Mouse (Mus musculus) liver, embryonic 14.5 days (tissue): ENCODE measurements around the gene Net1. TPM values are rescaled to one million over a fixed set of nuclear protein-coding genes. Genes with fewer than 3 reads are reported as not detected.

Experiments
- ATAC-seq: fragments of 200-750 bp; cut with Nextera tagmentation; 2 replicates; pipeline ENCODE4 v1.8.0; 2017; ENCODE audit warnings: moderate number of reproducible peaks, mild to moderate bottlenecking, moderate library complexity; ENCODE audit not compliant: insufficient read depth
- DNase-seq, 3 experiments: peaks; one replicate each; pipeline ENCODE4 v3.0.0-alpha.2; 2012 to 2013; ENCODE audit warnings: low read depth in 3 of 3, low spot score in 3 of 3
- H3K27ac ChIP-seq: fragments of 300-500 bp; sonication (generic); 2 replicates; pipeline ENCODE4 v1.5.1; 2014; ENCODE audit warnings: moderate library complexity, mild to moderate bottlenecking, control low read depth, inconsistent platforms
- H3K27me3 ChIP-seq: fragments of 300-500 bp; sonication (generic); 2 replicates; pipeline ENCODE4 v1.6.1; 2014; ENCODE audit warnings: mild to moderate bottlenecking, low read length, moderate library complexity; ENCODE audit not compliant: control insufficient read depth, insufficient read depth
- H3K36me3 ChIP-seq: fragments of 300-500 bp; sonication (generic); replicated peaks from 2 replicates; pipeline ENCODE4 v1.6.1; 2014; ENCODE audit warnings: low read depth; ENCODE audit not compliant: control insufficient read depth, insufficient read depth
- H3K4me1 ChIP-seq, 2 experiments: fragments of 200-500 bp in 1 of 2; fragments of 300-500 bp in 1 of 2; sonication (generic) in 1 of 2; replicated peaks; 2 replicates each; pipeline ENCODE4 v1.6.1; 2012 to 2014; ENCODE audit warnings: antibody characterized with exemption in 1 of 2, inconsistent platforms in 1 of 2, low read length in 1 of 2; ENCODE audit not compliant: control insufficient read depth in 2 of 2, insufficient read depth in 2 of 2
- H3K4me2 ChIP-seq: fragments of 300-500 bp; sonication (generic); 2 replicates; pipeline ENCODE4 v1.6.1; 2014; ENCODE audit warnings: low read depth, mild to moderate bottlenecking, control low read depth, moderate library complexity
- H3K4me3 ChIP-seq, 2 experiments: fragments of 200-500 bp in 1 of 2; fragments of 300-500 bp in 1 of 2; sonication (generic) in 1 of 2; 2 replicates each; pipeline ENCODE4 v1.5.1; 2012 to 2014; ENCODE audit warnings: low read depth in 2 of 2, low read length in 2 of 2, mild to moderate bottlenecking in 2 of 2, control low read depth in 1 of 2, inconsistent platforms in 1 of 2, moderate library complexity in 1 of 2; ENCODE audit not compliant: insufficient read depth in 1 of 2
- H3K9ac ChIP-seq: fragments of 300-500 bp; sonication (generic); replicated peaks from 2 replicates; pipeline ENCODE4 v1.6.1; 2014; ENCODE audit warnings: mild to moderate bottlenecking, control low read depth, moderate library complexity
- H3K9me3 ChIP-seq: fragments of 300-500 bp; sonication (generic); 2 replicates; pipeline ENCODE4 v1.6.1; 2016; ENCODE audit warnings: low read length, mixed read lengths; ENCODE audit not compliant: control insufficient read depth
- CTCF ChIP-seq: IDR thresholded peaks from 2 replicates; pipeline ENCODE4 v1.5.1; 2016; ENCODE audit warnings: antibody characterized with exemption, low read depth, control low read depth
- EP300 ChIP-seq: IDR thresholded peaks from 2 replicates; pipeline ENCODE4 v1.6.1; 2016; ENCODE audit warnings: antibody characterized with exemption, low read depth
- WGBS: fragments of 180-500 bp; shearing (Covaris S2); extraction: QIAGEN DNeasy Blood & Tissue Kit; methylation state at CpG from one replicate; pipeline ENCODE4 v1.1.7; 2014; ENCODE audit not compliant: insufficient replicate concordance; 5-methylcytosine and 5-hydroxymethylcytosine counted together
- polyA plus RNA-seq, 2 experiments: library from polyadenylated mRNA; depleted of rRNA in 1 of 2; stranded (reverse) in 1 of 2; unstranded in 1 of 2; fragments of >200 nt; fragmentation: Nextera tagmentation in 1 of 2; extraction: Ambion mirVana in 1 of 2; gene quantifications; 2 replicates each; pipeline versions ENCODE4 v1.2.1 to v1.2.3; 2012 to 2014

The Net1 gene
- polyA plus RNA-seq (2012; rRNA removed) (19.1 and 23.5 TPM in 2 replicates), polyA plus RNA-seq (2014; fragmentation: Nextera tagmentation; extraction: Ambion mirVana) (39.4 and 42.9 TPM in 2 replicates)

DNA sequence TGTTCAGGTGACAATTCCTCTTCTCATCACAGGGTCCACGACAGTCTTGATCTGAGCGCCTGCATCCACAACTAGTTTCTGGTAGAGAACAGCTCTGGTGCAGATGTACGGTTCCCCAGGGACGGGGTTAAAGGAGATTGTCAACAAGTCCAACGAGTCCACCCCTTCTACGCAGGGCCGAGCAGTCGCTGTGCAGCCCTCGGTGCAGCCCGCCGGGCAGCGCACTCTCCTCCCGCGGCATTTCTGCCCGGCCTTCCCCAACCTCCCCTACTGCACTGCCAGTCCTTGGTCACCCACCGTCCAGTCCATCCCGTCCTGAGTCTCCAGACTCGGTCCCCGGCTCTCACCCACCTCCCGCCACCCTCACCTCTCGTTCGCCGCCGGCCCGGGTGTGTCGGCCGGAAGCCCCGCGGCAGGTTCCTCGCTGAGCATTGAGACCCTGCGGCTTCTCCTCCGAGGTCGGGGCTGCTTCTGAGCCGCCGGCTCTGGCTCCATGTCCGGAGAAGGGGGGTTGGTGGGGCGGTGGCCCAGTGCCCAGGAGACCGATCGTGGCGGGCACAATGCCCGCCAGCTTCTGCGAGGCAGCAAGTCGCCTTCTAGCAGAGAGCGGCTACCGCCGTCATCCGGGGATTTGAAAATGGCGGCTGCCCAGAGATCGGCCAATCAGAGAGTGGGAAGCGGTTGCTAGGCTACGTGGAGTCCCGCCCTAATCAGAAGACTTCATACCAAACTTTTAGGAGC, at the start of gene Net1, which contains the start of gene Tubal3:
Gene Net1 (minus strand): TSS at position 650 of the 741 bp plus-strand sequence.
Gene Tubal3 (plus strand): TSS at position 704 of the 741 bp plus-strand sequence.
- peak within 1 kb of the TSS; percentile 92 for H3K9ac ChIP-seq
- no peak for TF ChIP-seq CTCF
- TF ChIP-seq EP300 = no peak
- peak; percentile 95 for ATAC-seq
- H3K4me2 ChIP-seq = peak within 1 kb of the TSS; percentile 90
- under 1% methylated on average over 52 of the region's 52 CpGs for WGBS
- no peaks in the 10 kb centered on the region for H3K9me3 ChIP-seq
- peaks cover 8 to 9% of the 10 kb centered on the region in 2 experiments for H3K4me1 ChIP-seq
- peak within 1 kb of the TSS; percentile 83 to 86 for H3K4me3 ChIP-seq
- peaks cover under 1% of the 10 kb centered on the region for H3K36me3 ChIP-seq
- peak within 1 kb of the TSS; percentile 43 for H3K27ac ChIP-seq
- H3K27me3 ChIP-seq = no peaks in the 10 kb centered on the region
- peak; percentile 78 to 86 (median 80) for DNase-seq

DNA sequence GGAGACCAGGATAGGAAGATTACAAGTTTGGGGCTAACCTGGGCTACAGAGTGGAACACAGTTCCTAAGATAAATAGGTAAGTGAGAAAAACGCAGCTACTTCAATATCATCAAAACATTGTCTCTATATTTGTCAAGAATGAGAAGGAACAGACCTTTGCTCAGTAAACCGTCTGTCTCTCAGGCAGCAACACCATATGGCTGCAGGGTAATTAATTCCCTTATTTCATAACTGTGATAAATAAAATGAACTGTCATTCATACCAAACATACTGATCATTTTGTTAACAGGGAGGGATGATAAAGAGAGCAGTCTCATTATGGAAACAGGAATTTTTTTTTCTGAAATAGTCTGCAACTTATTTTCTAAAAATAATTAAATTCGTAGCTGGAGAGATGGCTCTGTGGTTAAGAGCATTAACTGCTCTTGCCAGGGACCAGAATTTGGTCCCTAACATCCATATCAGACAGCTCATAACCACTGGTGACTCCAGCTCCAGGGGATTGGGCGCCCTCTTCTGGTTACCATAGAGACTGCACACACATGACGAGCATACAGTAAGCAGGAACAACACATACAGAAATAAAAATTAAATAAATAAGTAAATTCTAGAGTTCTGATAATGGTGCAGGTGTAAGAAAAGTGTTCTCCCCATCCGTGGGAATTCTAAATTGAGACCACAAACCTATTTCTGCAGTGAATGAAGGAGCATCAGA, 33.3 kb upstream of the Net1 start:
- ATAC-seq = no peak
- Histone ChIP-seq H3K9me3 (no peaks in the 10 kb centered on the region), H3K27me3 (no peaks in the 10 kb centered on the region), H3K4me1 (no peaks in the 10 kb centered on the region), H3K27ac (no peak overlapping the region), H3K4me3 (no peak overlapping the region), H3K36me3 (no peaks in the 10 kb centered on the region), H3K4me2 (no peak overlapping the region), H3K9ac (no peak overlapping the region)
- 56% methylated on average over 6 of the region's 6 CpGs for WGBS
- DNase-seq = no peak
- TF ChIP-seq EP300 (no peak), CTCF (peak; percentile 51)

DNA sequence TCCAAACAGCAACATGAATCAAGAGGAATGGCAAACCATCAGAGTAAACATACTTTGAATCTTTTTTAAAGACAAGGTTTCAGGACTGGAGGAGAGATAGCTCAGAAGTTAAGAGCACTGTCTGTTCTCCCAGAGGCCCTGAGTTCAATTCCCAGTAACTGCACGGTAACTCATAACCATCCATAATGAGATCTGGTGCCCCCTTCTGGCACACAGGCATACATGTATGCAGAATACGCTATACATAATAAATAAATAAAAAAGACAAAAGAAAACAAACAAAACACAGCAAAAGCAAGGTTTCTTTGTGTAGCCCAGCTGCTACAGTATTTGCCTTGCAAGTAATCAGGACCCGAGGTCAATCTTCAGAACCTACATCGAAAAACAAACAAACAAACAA, 31.5 kb upstream of the Net1 start:
- DNase-seq (no peak), ATAC-seq (no peak)
- TF ChIP-seq EP300 = no peak
- peak; percentile 10; the same call in 1 of the 2 replicates for TF ChIP-seq CTCF
- H3K9ac ChIP-seq = no peak overlapping the region
- H3K36me3 ChIP-seq = no peaks in the 10 kb centered on the region
- H3K27ac ChIP-seq = no peak overlapping the region
- no peaks in the 10 kb centered on the region for H3K4me1 ChIP-seq
- 63% methylated on average over 4 of the region's 4 CpGs for WGBS
- no peaks in the 10 kb centered on the region for H3K27me3 ChIP-seq
- H3K4me3 ChIP-seq = no peak overlapping the region
- H3K9me3 ChIP-seq = no peaks in the 10 kb centered on the region
- no peak overlapping the region for H3K4me2 ChIP-seq

DNA sequence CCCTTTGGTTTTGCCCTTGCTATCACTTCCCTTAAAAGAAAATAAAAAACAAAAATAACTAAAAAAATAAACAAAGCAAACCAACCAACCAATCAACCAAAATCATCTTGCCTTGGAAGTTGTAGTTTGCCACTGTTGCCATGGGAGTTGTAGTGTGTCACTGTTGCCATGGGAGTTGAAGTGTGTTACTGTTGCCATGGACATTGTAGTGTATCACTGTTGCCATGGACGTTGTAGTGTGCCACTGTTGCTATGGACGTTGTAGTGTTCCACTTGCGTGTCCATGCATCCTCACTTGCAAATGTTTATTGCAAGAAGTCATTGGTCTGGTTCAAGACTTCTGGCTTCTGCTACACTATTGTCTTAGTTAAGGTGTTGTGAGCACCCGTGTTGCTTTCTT, 29.2 kb upstream of the Net1 start:
- no peak overlapping the region for H3K4me2 ChIP-seq
- no peak overlapping the region for H3K9ac ChIP-seq
- no peak for ATAC-seq
- H3K4me1 ChIP-seq = no peaks in the 10 kb centered on the region
- no peak overlapping the region for H3K27ac ChIP-seq
- H3K36me3 ChIP-seq = no peaks in the 10 kb centered on the region
- no peak for DNase-seq
- WGBS = 54% methylated on average over 4 of the region's 4 CpGs
- no peak for TF ChIP-seq CTCF
- TF ChIP-seq EP300 = no peak
- no peak overlapping the region for H3K4me3 ChIP-seq
- no peaks in the 10 kb centered on the region for H3K9me3 ChIP-seq
- H3K27me3 ChIP-seq = no peaks in the 10 kb centered on the region

DNA sequence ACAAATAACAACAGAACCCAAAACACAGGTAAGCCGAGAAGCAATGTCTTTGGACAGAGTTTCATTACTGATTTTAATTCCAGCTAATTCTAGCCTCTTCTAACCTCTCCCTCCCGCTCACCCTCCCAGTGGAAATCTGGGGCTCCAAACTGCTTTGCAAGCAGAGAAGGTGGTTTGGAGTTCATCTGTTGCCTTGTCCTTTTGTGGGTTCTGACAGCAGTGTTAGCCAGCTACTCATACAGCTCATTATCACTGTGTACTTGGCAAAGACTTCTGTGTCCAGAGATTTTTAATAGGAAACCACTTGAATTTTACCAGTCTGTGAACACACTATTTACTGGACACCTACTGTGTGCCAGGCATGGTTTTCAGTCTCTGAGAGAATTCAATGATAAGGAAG, 27.2 kb upstream of the Net1 start, which contains the start of gene Ucn3:
Gene Ucn3 (minus strand): TSS at position 101 of the 400 bp plus-strand sequence.
- 65% methylated on average over 2 of the region's 2 CpGs for WGBS
- H3K4me2 ChIP-seq = no peak within 1 kb of the TSS
- no peaks in the 10 kb centered on the region for H3K36me3 ChIP-seq
- no peak within 1 kb of the TSS for H3K9ac ChIP-seq
- no peaks in the 10 kb centered on the region for H3K4me1 ChIP-seq
- DNase-seq (no peak), ATAC-seq (no peak)
- H3K9me3 ChIP-seq = no peaks in the 10 kb centered on the region
- H3K27me3 ChIP-seq = no peaks in the 10 kb centered on the region
- H3K4me3 ChIP-seq = no peak within 1 kb of the TSS
- H3K27ac ChIP-seq = no peak within 1 kb of the TSS
- TF ChIP-seq CTCF = no peak
- TF ChIP-seq EP300 = no peak
